Mouse (Mus musculus) olfactory bulb, adult 2 months (tissue): ENCODE data around the gene Scarf1. TPM values are rescaled to one million over a fixed set of nuclear protein-coding genes. Genes with fewer than 3 reads are reported as not detected.

Source experiments
- H3K27ac ChIP-seq: fragments of 200-500 bp; 2 replicates; pipeline ENCODE4 v1.5.1; 2012; ENCODE audit warnings: low read depth, low read length; ENCODE audit not compliant: insufficient read depth
- H3K4me1 ChIP-seq: fragments of 200-500 bp; 2 replicates; pipeline ENCODE4 v1.6.1; 2012; ENCODE audit warnings: low read length; ENCODE audit not compliant: control insufficient read depth, insufficient read depth
- H3K4me3 ChIP-seq: fragments of 200-500 bp; 2 replicates; pipeline ENCODE4 v1.5.1; 2012; ENCODE audit warnings: mild to moderate bottlenecking, low read depth, low read length, moderate library complexity; ENCODE audit not compliant: insufficient read depth
- CTCF ChIP-seq: fragments of 200-500 bp; IDR thresholded peaks from 2 replicates; pipeline ENCODE4 v1.5.1; 2012; ENCODE audit warnings: low read depth, mild to moderate bottlenecking, low read length, moderate library complexity; ENCODE audit not compliant: insufficient read depth
- POLR2A ChIP-seq: fragments of 200-500 bp; IDR thresholded peaks from 2 replicates; pipeline ENCODE4 v1.6.1; 2012; ENCODE audit warnings: mild to moderate bottlenecking, low read depth, low read length, moderate library complexity; ENCODE audit not compliant: insufficient read depth
- WGBS: fragments of 180-500 bp; shearing (Covaris S2); methylation state at CpG from one replicate; pipeline ENCODE4 v1.1.7; 2018; 5-methylcytosine and 5-hydroxymethylcytosine counted together
- polyA plus RNA-seq: library from polyadenylated mRNA; stranded (reverse); fragments of >200 nt; gene quantifications from 2 replicates; pipeline ENCODE4 v1.2.4, GENCODE M21; 2012; ENCODE audit warnings: low replicate concordance; ENCODE audit not compliant: missing spikeins, insufficient read depth, insufficient read length

The Scarf1 gene
- polyA plus RNA-seq, 1 experiment, result not detected

DNA sequence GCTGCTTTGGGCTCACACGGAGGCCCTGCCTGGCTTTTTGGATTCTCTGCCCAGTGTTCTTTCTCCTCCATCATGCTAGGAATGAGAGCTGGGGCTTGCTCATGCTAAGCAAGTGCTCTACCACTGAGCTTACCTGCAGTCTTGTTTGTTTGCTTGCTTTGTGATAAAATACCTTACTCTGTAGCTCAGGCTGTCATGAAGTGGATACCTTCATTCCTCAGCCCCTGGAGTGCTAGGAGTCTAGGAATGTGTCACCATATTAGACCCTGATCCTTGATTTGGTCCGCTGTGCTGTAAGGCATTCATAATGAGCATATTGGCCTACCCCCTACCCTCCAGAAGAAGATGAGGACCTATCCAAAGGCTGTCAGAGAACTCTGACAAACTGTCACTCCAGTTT is 9.5 kb downstream of the Scarf1 start:
- Histone ChIP-seq H3K4me3 (no peak overlapping the region), H3K4me1 (peaks cover 7% of the 10 kb centered on the region), H3K27ac (no peak overlapping the region)
- WGBS, result 91% methylated on average over 2 of the region's 2 CpGs
- TF ChIP-seq POLR2A (no peak), CTCF (no peak)

DNA sequence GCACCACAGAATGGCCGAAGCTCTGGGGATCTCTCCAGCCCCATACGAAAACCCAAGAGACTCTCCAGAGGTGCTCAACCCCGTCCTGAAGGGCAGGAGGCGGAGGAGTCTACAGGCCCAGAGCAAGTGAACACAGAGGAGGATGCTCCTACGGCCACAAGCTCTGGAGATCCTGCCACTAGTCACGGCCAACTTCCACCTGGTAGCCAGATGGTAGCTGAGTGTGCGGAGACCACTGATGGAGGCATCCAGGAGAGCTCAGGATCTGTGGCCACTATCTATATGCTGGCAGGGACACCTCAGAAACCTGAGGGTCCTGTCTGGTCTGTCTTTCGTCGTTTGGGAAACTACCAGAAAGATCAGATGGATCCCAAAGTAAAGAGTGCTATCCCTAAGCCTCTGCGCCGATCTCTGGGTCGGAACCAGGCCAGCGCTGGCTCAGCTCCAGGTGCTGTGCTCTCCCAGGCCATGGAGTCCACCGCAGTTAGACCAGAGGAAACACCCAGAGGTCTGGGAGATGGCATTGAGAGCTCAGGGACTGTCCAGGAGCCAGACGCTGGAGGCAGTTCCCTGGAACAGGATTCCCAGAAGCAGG is 12.3 kb downstream of the Scarf1 start:
- 84% methylated on average over 15 of the region's 15 CpGs for WGBS
- Histone ChIP-seq H3K4me3 (no peak overlapping the region), H3K27ac (no peak overlapping the region), H3K4me1 (no peaks in the 10 kb centered on the region)
- no peak for TF ChIP-seq CTCF
- TF ChIP-seq POLR2A, result no peak

- Histone ChIP-seq H3K27ac (no peak overlapping the region), H3K4me1 (no peaks in the 10 kb centered on the region), H3K4me3 (no peak overlapping the region)
- WGBS, result 88% methylated on average over 6 of the region's 6 CpGs
- no peak for TF ChIP-seq POLR2A
- TF ChIP-seq CTCF, result no peak
These were observed 13.6 kb downstream of the Scarf1 start for GRCm38 (mm10) chr11:75526943-75527342.

DNA sequence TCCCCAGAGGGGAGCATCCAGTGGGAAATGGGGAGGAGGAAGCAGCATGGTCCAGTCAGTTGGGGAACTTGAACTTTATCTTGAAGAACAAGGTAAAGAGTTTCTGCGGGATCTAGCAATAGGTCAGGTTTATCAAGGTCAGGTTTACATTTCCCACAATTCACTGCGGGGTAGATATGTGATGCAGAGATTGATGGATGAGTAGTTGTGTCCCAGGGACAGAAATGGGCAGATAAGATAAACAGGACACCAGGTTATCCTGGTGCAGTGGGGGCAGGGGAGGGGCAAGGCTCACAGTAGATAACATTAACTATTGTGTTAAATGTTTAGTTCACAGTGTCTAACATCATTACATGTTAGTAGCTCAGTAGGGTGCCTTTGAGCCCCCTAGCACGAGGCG is 16.4 kb downstream of the Scarf1 start:
- 53% methylated on average over 4 of the region's 4 CpGs for WGBS
- TF ChIP-seq CTCF (no peak), POLR2A (no peak)
- Histone ChIP-seq H3K4me1 (peaks cover 3% of the 10 kb centered on the region; the same call in 1 of the 2 replicates), H3K27ac (no peak overlapping the region), H3K4me3 (no peak overlapping the region)

- H3K4me1 ChIP-seq, result peaks cover 8% of the 10 kb centered on the region; the same call in 1 of the 2 replicates
- H3K4me3 ChIP-seq, result peak overlapping the region; percentile 75
- WGBS, result under 1% methylated on average over 10 of the region's 10 CpGs
- H3K27ac ChIP-seq, result peak overlapping the region; percentile 83
- peak; percentile 87 for TF ChIP-seq CTCF
- no peak for TF ChIP-seq POLR2A
These were observed 17.0 kb downstream of the Scarf1 start for GRCm38 (mm10) chr11:75530325-75530724.

- Histone ChIP-seq H3K27ac (peak overlapping the region; percentile 83), H3K4me1 (peaks cover 8% of the 10 kb centered on the region; the same call in 1 of the 2 replicates), H3K4me3 (peak overlapping the region; percentile 75)
- TF ChIP-seq CTCF (no peak), POLR2A (no peak)
- under 1% methylated on average over 31 of the region's 31 CpGs for WGBS
These were observed 17.6 kb downstream of the Scarf1 start for GRCm38 (mm10) chr11:75530845-75531373.

DNA sequence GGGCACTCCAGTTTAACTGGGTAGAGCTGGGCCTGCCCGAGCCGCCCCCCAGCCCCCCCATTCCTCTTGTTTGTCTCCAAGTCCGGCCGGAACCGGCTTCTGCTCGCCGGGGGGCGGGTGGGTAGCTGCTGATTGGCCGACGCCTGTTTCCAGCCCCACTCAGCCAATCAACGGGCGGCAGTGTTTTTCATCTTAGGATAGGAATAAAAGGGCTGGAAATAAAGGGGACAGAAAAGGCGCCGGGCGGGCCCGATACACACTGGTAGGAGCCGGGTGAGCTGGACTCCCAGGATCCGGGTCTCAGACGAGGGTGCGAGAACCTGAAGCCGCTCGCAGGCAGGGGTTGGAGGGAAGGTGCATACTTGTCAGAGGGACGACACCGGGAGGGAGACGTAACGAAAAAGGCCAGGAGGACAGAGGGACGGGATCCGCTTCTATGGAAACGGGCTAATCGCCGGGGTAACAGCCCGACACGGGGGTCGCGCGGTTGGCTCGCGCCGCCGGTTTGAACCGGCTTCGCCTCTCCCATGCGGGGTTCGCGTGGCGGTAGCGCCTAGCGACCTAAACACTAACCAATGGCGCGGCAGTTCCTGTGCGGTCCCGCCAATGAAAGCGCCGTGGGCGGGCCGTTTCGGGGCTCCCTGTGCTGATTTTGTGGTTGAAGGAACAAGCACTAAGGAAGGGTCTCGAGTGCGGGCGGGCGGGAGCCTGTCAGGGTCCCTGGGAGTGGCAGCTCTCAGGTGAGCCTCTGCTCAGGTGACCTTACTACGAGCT is 18.3 kb downstream of the Scarf1 start, which contains the start of gene Slc43a2:
Gene Slc43a2, plus strand, starts transcription at position 226 of the 774 bp plus-strand sequence.
- TF ChIP-seq CTCF (no peak), POLR2A (peak; percentile 42)
- under 1% methylated on average over 62 of the region's 62 CpGs for WGBS
- Histone ChIP-seq H3K4me1 (peaks cover 14% of the 10 kb centered on the region; the same call in 1 of the 2 replicates), H3K4me3 (peak within 1 kb of the TSS; percentile 75), H3K27ac (peak within 1 kb of the TSS; percentile 97)

DNA sequence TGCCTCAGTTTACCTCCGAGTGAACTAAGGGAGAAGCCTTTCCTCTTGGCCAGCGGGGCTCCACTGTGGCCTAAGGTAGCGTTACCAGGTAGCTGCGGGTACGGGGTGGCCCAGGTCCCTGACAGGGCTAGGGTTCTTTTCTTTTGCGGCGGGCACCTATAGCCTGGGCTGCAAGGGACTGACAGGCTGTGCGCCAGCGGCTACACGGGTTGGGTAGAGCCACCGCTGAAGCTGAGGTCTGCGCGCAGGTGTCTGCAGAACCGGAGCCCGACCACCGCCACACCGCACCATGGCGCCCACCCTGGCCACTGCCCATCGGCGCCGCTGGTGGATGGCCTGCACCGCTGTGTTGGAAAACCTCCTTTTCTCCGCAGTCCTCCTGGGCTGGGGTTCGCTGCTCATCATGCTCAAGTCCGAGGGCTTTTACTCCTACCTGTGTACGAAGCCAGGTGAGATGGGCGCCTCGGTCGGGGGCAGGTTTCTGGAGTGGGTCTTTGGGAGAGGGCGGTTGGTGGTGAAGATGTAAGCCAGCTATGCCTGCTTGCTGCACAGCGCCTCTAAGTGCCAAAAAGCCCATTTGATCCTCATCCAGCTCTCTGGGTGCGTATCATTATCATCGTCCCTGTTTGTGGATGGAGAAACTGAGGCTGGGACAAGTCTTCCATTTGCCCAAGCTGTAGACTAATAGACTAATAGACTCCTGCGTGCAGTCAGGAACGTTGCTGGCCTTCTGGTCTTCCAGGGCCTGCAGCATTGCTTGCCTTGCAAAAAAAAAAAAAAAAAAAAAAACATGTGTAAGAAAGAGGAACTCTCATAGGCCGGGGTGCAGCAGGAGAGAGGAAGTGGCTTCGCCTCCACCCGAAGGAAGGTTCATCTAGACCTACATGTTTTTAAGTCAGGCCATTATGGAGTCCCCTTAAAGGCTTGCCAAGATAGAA is 19.3 kb downstream of the Scarf1 start:
- H3K27ac ChIP-seq, result peak overlapping the region; percentile 80
- 2% methylated on average over 38 of the region's 38 CpGs for WGBS
- peaks cover 22% of the 10 kb centered on the region for H3K4me1 ChIP-seq
- TF ChIP-seq POLR2A (no peak), CTCF (no peak)
- H3K4me3 ChIP-seq, result peak overlapping the region; percentile 75
